Mouse (Mus musculus) G1E (cell line): ENCODE measurements at regions not wholly inside any gene's neighbourhood (a gene's known extent, or its start where the extent isn't known, plus 50 kb on each side); places are given as distances from the start of the nearest gene placed in this dataset.

Experiments used
- CTCF ChIP-seq: IDR thresholded peaks from 2 replicates; pipeline ENCODE4 v1.5.1; 2012; ENCODE audit warnings: low read depth, low read length, inconsistent platforms, mixed read lengths
- GATA1 ChIP-seq: IDR thresholded peaks from 2 replicates; pipeline ENCODE4 v1.6.1; 2012; ENCODE audit warnings: borderline replicate concordance, low read length, inconsistent platforms, mixed read lengths
- GATA2 ChIP-seq: IDR thresholded peaks from 2 replicates; pipeline ENCODE4 v1.6.1; 2012; ENCODE audit warnings: low read depth, low read length, inconsistent platforms, borderline replicate concordance
- POLR2AphosphoS5 ChIP-seq: IDR thresholded peaks from 2 replicates; pipeline ENCODE4 v1.6.1; 2012; ENCODE audit warnings: low read depth, low read length, inconsistent platforms; ENCODE audit not compliant: insufficient replicate concordance

DNA sequence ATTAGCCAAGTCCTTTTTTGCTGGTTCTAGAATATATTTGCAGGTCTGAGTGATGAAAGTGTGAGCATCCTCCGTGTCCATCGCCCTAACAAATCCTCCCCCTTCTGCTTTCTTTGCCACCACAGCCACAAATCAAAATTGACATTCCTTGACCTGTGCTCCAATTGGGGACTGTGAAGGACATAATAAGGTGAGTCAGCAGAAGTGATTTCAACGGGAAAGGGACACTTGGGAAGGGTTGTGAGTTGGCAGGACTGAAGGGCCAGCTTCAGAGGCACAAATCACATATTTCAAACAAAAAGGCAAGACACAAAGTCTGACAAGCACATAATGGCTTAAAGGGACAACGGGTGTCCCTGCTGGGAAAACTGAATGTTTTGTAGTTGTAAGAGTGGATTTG lies 784.2 kb upstream of the Lrrc6 start:
- no peak for TF ChIP-seq CTCF
- no peak for TF ChIP-seq POLR2AphosphoS5
- TF ChIP-seq GATA1: no peak
- no peak for TF ChIP-seq GATA2
